Mouse (Mus musculus) hindbrain, embryonic 16.5 days (tissue): ENCODE data around the gene Cited2. TPM values are rescaled to one million over a fixed set of nuclear protein-coding genes. Genes with fewer than 3 reads are reported as not detected.

Source experiments
- ATAC-seq: fragments of 200-750 bp; cut with Nextera tagmentation; 2 replicates; pipeline ENCODE4 v1.8.0; 2017; ENCODE audit warnings: moderate TSS enrichment, moderate library complexity
- H3K27ac ChIP-seq: fragments of 300-500 bp; sonication (generic); 2 replicates; pipeline ENCODE4 v1.5.1; 2014; ENCODE audit warnings: low read depth, mild to moderate bottlenecking, control low read depth, low read length, moderate library complexity
- H3K27me3 ChIP-seq: fragments of 300-500 bp; sonication (generic); replicated peaks from 2 replicates; pipeline ENCODE4 v1.6.1; 2014; ENCODE audit warnings: low read length; ENCODE audit not compliant: control insufficient read depth, insufficient read depth
- H3K36me3 ChIP-seq: fragments of 300-500 bp; sonication (generic); 2 replicates; pipeline ENCODE4 v1.6.1; 2014; ENCODE audit warnings: mild to moderate bottlenecking, low read length, moderate library complexity, mixed read lengths; ENCODE audit not compliant: control insufficient read depth, insufficient read depth
- H3K4me1 ChIP-seq: fragments of 300-500 bp; sonication (generic); 2 replicates; pipeline ENCODE4 v1.6.1; 2014; ENCODE audit warnings: low read depth, low read length; ENCODE audit not compliant: control insufficient read depth, insufficient read depth
- H3K4me2 ChIP-seq: fragments of 300-500 bp; sonication (generic); 2 replicates; pipeline ENCODE4 v1.6.1; 2014; ENCODE audit warnings: mild to moderate bottlenecking, low read length, control low read depth, moderate library complexity
- H3K4me3 ChIP-seq: fragments of 300-500 bp; sonication (generic); 2 replicates; pipeline ENCODE4 v1.5.1; 2014; ENCODE audit warnings: mild to moderate bottlenecking, low read length, control low read depth, moderate library complexity
- H3K9ac ChIP-seq: fragments of 300-500 bp; sonication (generic); 2 replicates; pipeline ENCODE4 v1.6.1; 2014; ENCODE audit warnings: low read depth, mild to moderate bottlenecking, control low read depth, low read length, moderate library complexity
- H3K9me3 ChIP-seq: fragments of 300-500 bp; sonication (generic); 2 replicates; pipeline ENCODE4 v1.6.1; 2014; ENCODE audit warnings: mild to moderate bottlenecking, low read length, moderate library complexity; ENCODE audit not compliant: control insufficient read depth
- WGBS: fragments of 180-500 bp; shearing (Covaris S2); extraction: QIAGEN DNeasy Blood & Tissue Kit; methylation state at CpG from one replicate; pipeline ENCODE4 v1.1.7; 2014; 5-methylcytosine and 5-hydroxymethylcytosine counted together
- polyA plus RNA-seq: library from polyadenylated mRNA; unstranded; fragments of >200 nt; fragmentation: Nextera tagmentation; extraction: Ambion mirVana; gene quantifications from 2 replicates; pipeline ENCODE4 v1.2.1, GENCODE M21; 2015

The Cited2 gene
- polyA plus RNA-seq, 1 experiment from 2014 or later: 59.1 TPM

DNA sequence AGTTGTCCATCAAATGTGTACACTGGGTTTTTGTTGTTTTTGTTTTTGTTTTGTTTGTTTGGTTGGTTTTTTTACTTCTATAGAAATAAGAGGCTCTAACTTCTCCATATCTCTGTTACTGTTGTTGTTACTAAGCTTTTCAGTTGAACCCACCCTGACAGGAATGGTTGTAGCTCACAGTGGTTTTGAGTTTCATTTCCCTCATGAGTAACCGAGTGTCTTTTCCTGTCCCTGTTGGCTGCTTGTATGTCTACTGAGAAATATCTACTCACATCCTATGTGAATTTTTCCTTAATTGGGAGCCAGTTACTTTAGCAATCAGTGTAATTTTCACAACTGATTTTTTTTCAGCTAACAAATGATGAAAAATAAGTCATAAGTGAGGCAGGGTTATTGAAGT is 31.3 kb upstream of the Cited2 start:
- 86% methylated on average over 1 of the region's 1 CpGs for WGBS
- H3K9me3 ChIP-seq: no peaks in the 10 kb centered on the region
- ATAC-seq: no peak

DNA sequence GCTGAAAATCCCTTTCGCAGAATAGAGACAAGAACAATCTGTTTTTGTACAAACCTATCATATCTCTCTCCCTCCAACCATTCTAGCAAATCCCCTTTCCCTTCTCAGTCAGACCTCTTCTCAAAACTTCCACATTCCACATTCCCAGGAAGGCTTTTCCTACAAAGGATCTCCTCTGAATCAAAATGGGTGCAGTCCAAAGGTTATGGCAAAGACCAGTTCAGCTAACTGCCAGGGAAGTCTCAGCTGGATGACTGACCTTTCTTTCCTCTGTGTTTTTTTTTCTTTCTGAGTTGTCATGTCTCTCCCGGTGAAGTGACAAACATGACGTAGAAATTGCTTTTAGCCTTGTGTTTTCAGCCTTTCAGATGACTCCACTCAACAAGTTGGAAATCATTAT is 27.2 kb upstream of the Cited2 start:
- H3K4me1 ChIP-seq: no peaks in the 10 kb centered on the region
- ATAC-seq: no peak
- no peak overlapping the region for H3K4me3 ChIP-seq
- no peaks in the 10 kb centered on the region for H3K9me3 ChIP-seq
- H3K27me3 ChIP-seq: no peaks in the 10 kb centered on the region
- no peaks in the 10 kb centered on the region for H3K36me3 ChIP-seq
- no peak overlapping the region for H3K4me2 ChIP-seq
- 81% methylated on average over 3 of the region's 3 CpGs for WGBS
- H3K9ac ChIP-seq: no peak overlapping the region
- no peak overlapping the region for H3K27ac ChIP-seq

More for the DNA sequence above, 31.3 kb upstream of the Cited2 start:
- H3K4me3 ChIP-seq: no peak overlapping the region
- H3K27me3 ChIP-seq: no peaks in the 10 kb centered on the region
- no peak overlapping the region for H3K27ac ChIP-seq
- no peaks in the 10 kb centered on the region for H3K4me1 ChIP-seq
- H3K36me3 ChIP-seq: no peaks in the 10 kb centered on the region
- no peak overlapping the region for H3K9ac ChIP-seq
- H3K4me2 ChIP-seq: no peak overlapping the region

DNA sequence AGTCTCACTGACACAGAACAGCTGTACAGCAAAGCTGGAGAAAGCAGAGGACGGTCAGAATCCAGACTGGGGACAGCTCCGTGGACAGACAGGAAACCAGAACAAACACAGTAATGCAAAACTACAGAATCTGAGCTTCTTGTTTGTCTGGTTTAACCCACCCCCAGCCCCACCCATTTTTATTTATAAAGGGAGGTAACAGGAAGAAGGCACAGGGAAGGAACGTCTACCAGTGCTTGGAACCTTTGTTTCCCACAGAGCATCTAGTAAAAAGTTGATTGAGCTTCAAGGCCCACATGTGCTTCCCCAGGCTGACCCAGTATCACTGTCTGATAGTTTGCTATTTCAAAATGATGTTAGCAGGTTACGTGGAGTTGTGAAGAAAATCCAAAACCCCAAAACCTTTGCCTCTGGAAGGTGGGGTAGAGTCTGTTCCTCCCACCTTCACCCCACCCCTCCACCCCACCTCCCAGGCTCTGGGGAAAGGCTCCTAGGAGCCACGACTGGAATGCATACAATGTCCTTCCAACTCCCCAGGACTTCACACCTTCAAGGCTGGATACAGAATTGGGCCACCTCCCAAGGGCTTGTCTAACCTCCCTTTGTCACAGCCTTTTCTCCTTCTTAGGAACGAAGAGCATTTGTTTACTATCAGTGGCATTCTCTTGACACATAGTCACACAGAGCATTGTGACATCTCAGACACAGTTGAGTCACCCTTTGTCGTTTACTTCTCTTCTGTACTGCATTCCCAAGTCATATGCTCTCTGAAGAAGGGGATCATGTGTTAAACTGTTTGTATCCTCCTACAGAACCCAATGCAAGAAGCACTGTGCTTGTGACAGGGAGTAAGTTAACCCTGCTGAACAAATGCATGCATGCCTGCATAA is 25.4 kb upstream of the Cited2 start:
- Histone ChIP-seq H3K4me3 (no peak overlapping the region), H3K9me3 (no peaks in the 10 kb centered on the region), H3K27ac (no peak overlapping the region), H3K9ac (no peak overlapping the region), H3K27me3 (no peaks in the 10 kb centered on the region), H3K4me1 (no peaks in the 10 kb centered on the region), H3K36me3 (no peaks in the 10 kb centered on the region), H3K4me2 (no peak overlapping the region)
- WGBS: 61% methylated on average over 7 of the region's 7 CpGs
- ATAC-seq: no peak

DNA sequence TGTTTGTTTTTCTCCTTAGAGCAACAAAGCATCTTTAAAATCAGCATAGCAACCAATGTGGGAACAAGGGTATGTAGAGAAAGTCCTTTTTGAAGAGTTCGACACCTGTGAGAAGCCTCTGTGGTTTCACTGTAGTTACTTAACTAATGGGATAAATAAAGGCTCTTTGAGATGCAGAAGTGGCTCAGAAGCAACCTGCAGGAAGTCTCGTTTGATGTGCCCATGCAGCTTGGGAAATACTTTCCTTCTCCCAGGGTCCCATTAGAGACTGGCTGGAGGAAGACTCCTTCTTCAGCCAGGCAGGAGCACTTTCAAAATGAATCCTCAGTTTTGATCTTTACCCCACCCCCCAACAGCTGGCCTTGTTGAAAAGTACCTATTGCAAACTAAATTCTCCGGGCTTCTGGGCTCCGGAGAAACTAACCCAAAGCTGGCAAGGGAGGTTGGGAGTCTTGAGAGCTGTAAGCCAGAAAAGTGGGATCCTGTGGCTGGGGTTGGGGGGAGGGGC is 17.5 kb upstream of the Cited2 start:
- no peaks in the 10 kb centered on the region for H3K27me3 ChIP-seq
- H3K9ac ChIP-seq: no peak overlapping the region
- no peak for ATAC-seq
- no peaks in the 10 kb centered on the region for H3K4me1 ChIP-seq
- 26% methylated on average over 4 of the region's 4 CpGs for WGBS
- H3K27ac ChIP-seq: no peak overlapping the region
- no peak overlapping the region for H3K4me3 ChIP-seq
- no peak overlapping the region for H3K4me2 ChIP-seq
- no peaks in the 10 kb centered on the region for H3K9me3 ChIP-seq
- H3K36me3 ChIP-seq: no peaks in the 10 kb centered on the region

DNA sequence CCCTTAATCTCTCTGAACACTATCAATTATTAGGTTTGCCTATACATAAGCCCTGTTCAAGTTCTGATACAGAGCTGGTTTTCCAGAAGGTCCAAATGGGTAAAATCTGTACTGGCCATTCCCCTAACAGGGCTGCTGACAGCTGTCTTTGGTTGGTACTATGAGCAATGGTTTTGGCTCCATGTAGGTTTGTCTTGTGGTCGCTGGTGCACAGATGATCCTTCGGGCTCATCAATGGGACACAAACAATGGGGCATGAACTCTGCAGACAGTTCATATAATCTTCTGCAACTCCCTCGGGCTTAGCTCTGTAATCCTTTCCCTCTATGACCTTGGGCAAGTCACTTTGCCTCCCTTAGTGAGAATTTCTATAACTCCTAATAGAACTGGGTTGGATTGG is 12.3 kb upstream of the Cited2 start:
- 84% methylated on average over 3 of the region's 3 CpGs for WGBS
- Histone ChIP-seq H3K9me3 (no peaks in the 10 kb centered on the region), H3K4me2 (no peak overlapping the region)

DNA sequence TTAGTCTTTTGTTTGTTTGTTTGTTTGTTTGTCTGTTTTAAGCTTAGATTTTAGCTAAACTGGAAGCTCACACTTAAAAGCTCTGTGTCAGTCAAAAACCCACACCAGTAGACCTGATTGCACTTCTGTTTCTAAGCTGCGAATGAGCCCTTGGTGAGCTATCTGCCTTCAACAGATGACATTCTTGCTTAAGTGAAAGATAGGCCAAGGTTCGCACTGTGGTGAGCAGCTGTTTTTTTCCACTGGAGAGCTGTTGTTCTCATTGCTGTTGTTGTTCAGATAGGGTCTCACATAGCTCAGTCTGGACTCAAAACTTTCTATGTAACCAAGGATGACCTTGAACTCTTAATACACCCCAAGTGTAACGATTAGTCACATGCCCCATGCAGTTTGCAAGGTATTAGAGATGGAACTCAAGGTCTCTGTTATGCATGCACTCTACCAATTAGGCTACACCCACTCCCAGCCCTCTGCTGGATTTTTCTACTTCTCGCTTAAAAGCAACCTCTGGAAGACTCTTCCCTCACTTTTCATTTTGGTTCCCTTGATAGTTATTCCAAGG is 3.9 kb upstream of the Cited2 start:
- no peaks in the 10 kb centered on the region for H3K36me3 ChIP-seq
- H3K4me1 ChIP-seq: no peaks in the 10 kb centered on the region
- no peak overlapping the region for H3K27ac ChIP-seq
- H3K9me3 ChIP-seq: no peaks in the 10 kb centered on the region
- no peaks in the 10 kb centered on the region for H3K27me3 ChIP-seq
- H3K4me2 ChIP-seq: no peak overlapping the region
- 91% methylated on average over 4 of the region's 4 CpGs for WGBS
- no peak for ATAC-seq
- no peak overlapping the region for H3K4me3 ChIP-seq
- no peak overlapping the region for H3K9ac ChIP-seq

More for the DNA sequence above, 12.3 kb upstream of the Cited2 start:
- no peak for ATAC-seq
- no peaks in the 10 kb centered on the region for H3K4me1 ChIP-seq
- H3K9ac ChIP-seq: no peak overlapping the region
- H3K27ac ChIP-seq: no peak overlapping the region
- no peaks in the 10 kb centered on the region for H3K36me3 ChIP-seq
- no peaks in the 10 kb centered on the region for H3K27me3 ChIP-seq
- no peak overlapping the region for H3K4me3 ChIP-seq

DNA sequence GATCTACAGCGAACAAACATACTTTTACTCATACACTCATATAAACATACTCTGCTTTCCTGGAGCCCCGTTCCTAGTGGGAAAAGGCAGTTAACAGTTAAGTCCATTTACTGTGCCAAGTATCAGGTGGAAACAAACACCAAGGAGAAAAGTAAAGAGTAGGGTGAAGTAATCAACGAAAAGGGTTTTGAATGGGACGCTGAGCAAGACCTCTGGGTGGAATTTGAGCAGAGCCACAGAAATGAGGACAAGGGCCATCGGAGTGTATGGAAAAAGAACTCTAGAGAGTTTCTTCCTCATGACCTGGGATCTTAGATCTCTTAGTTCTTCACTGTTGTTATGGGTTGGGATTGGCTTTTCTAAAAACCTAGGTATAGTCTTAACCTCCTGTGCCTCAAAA is 3.4 kb upstream of the Cited2 start:
- no peak for ATAC-seq
- no peak overlapping the region for H3K4me2 ChIP-seq
- no peaks in the 10 kb centered on the region for H3K36me3 ChIP-seq
- H3K27me3 ChIP-seq: no peaks in the 10 kb centered on the region
- no peak overlapping the region for H3K4me3 ChIP-seq
- H3K4me1 ChIP-seq: no peaks in the 10 kb centered on the region
- no peak overlapping the region for H3K27ac ChIP-seq
- WGBS: 96% methylated on average over 5 of the region's 5 CpGs
- no peaks in the 10 kb centered on the region for H3K9me3 ChIP-seq
- no peak overlapping the region for H3K9ac ChIP-seq

DNA sequence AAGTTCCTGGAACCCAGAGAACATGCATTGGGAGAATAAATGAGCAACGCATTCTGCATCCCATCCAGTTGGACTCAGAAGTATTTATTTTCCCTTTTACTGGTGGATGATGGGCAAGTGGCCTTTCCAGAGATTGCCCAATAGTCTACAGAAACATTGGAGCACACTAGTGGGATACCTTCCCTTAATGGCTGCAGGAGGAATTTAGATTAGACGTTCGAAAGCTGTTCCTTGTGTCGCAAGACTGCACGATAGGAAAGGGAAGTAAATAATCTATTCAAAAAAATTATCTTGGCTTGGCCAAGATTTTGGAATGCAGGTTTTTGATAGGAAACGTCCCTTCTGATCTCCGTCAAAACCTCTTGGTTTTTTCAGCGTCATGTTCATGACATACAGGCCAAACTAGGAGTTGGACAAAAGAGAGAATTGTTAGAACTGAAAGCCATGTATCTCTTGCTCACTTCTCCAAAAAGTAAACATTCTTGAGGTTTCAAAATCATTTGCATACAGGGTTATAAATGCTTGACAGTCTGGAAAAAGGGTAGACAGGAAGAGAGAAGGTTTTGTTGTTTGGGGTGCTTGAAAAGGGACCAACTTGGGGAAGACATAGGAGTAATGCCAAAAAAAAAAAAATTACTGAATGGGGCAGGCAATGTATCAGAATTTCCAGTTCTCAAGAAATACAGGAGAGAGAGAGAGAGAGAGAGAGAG is 2.0 kb upstream of the Cited2 start:
- Histone ChIP-seq H3K9ac (no peak overlapping the region; the same call in 1 of the 2 replicates), H3K9me3 (no peaks in the 10 kb centered on the region), H3K4me3 (peak overlapping the region; percentile 94), H3K4me1 (peaks cover 5% of the 10 kb centered on the region), H3K27me3 (no peaks in the 10 kb centered on the region), H3K36me3 (no peaks in the 10 kb centered on the region), H3K27ac (peak overlapping the region; percentile 100; the same call in 1 of the 2 replicates), H3K4me2 (peak overlapping the region; percentile 83)
- no peak for ATAC-seq
- WGBS: 78% methylated on average over 8 of the region's 8 CpGs

DNA sequence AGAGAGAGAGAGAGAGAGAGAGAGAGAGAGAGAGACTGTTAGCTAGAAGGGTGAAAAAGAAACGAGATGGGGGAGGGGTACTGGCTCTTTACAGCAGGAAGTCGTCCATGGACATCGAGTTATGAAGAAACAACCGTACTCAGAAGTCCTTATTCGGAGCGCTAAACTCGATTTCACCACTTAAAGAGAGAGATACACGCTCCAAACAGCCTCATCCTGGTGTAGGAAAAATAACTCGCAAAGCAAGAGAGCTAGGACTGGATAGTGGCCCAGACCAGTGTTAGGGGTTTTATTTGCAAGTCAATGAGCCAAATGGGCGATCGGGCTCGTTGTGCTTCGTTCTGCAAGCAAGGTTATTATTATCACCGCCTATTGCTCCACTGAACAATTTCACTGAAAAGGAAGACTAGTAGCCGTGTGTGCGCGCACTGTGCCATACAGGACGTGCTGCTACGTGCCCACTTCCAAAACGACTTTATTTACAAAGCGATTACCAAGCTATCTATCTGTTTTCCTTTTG is 1.4 kb upstream of the Cited2 start:
- H3K36me3 ChIP-seq: no peaks in the 10 kb centered on the region
- under 1% methylated on average over 21 of the region's 21 CpGs for WGBS
- peaks cover 11% of the 10 kb centered on the region for H3K4me1 ChIP-seq
- peak; percentile 24 for ATAC-seq
- H3K9me3 ChIP-seq: no peaks in the 10 kb centered on the region
- peak overlapping the region; percentile 73 for H3K9ac ChIP-seq
- H3K4me3 ChIP-seq: peak overlapping the region; percentile 94
- H3K4me2 ChIP-seq: peak overlapping the region; percentile 83
- H3K27ac ChIP-seq: peak overlapping the region; percentile 100
- H3K27me3 ChIP-seq: no peaks in the 10 kb centered on the region
